Comparison of ENCODE assay signal across 13 mouse cellular contexts in the genomic region with DNA sequence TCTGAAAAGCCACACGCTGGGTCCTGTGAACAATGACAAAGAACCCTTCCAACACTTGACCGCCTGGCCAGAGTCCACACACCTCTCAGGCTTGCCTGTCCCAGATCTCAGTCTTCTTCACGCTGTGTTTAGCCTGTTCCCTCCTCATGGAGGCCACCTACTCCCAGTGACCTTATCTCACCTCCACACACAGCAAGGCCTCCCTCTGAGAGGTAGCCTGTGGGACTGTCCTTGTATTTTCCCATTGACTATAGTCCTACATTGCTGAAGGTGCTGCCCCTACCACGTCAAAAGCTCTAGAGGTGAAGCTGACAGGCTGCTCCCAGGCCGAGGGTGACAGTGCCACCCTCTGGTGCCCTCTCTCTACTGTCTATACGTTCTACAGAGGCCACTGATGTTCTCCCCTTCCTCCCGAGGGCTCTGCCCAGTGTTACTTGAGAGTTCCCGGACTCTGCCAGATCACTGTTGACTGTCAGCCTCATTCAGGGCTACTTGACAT. TPM values are rescaled to one million over a fixed set of nuclear protein-coding genes. Genes with fewer than 3 reads are reported as not detected.
DNase-seq lines count a peak whose midpoint lies in the region; TF ChIP-seq lines count a peak whose summit lies in the region.
"Had no signal": no experiment of that assay in that cellular context is flagged by ENCODE, and none has a peak within 500 bp of the region (broad histone marks: within the 10 kb centered on the region; RNA-seq: fewer than 3 reads in every experiment).

No protein-coding gene starts in this region.

- no peak overlapping the region for H3K4me3 ChIP-seq in midbrain, embryonic 10.5 days
- H3K4me3 ChIP-seq in layer of hippocampus, adult 2 months: no peak overlapping the region
- H3K4me3 ChIP-seq: heart, embryonic 15.5 days; neural tube, embryonic 15.5 days had no signal

- peaks cover 9% of the 10 kb centered on the region; the same call in 1 of the 2 replicates for H3K4me1 ChIP-seq in midbrain, embryonic 10.5 days
- H3K4me1 ChIP-seq: heart, embryonic 15.5 days; neural tube, embryonic 15.5 days had no signal

- 0 out of 2 replicates have a peak, but pooled peaks cover 3% of the 10 kb centered on the region for H3K9me3 ChIP-seq in midbrain, embryonic 10.5 days (replicated peaks)
- H3K9me3 ChIP-seq: heart, embryonic 15.5 days; neural tube, embryonic 15.5 days had no signal

- no peaks in the 10 kb centered on the region for H3K36me3 ChIP-seq in midbrain, embryonic 10.5 days
- H3K36me3 ChIP-seq: heart, embryonic 15.5 days; neural tube, embryonic 15.5 days had no signal

- peak; percentile 37 for DNase-seq in spleen, adult 12 weeks (ENCODE audit: low spot score)
- no peak for DNase-seq in spleen, postnatal 14 days (ENCODE audit: low spot score in 2 of 2)
- peak; percentile 94 for DNase-seq in cerebellum, adult 11-12 months
- peak; percentile 71 for DNase-seq in induced T-regulatory cell, adult 2 months (ENCODE audit: low read depth)
- DNase-seq in spleen, postnatal 4 days (ENCODE audit: low spot score in 2 of 2): peak; percentile 46 to 70
- DNase-seq in midbrain, embryonic 10.5 days (ENCODE audit: low spot score): no peak
- no peak for DNase-seq in layer of hippocampus, adult 9-11 months
- no peak for DNase-seq in layer of hippocampus, adult 2 months (ENCODE audit: low spot score in 2 of 2)
- DNase-seq: lung, postnatal 10 days had no signal

- no peak for TF ChIP-seq CTCF in layer of hippocampus, adult 2 months (conservative IDR thresholded peaks at IDR 0.05)

- H3K27ac ChIP-seq in midbrain, embryonic 10.5 days (replicated peaks): no peak overlapping the region
- H3K27ac ChIP-seq in layer of hippocampus, adult 2 months: no peak overlapping the region
- H3K27ac ChIP-seq: heart, embryonic 15.5 days; neural tube, embryonic 15.5 days had no signal

- peaks cover 7% of the 10 kb centered on the region; the same call in 1 of the 2 replicates for H3K27me3 ChIP-seq in midbrain, embryonic 10.5 days (ENCODE audit: low read depth, poor library complexity, severe bottlenecking)

- WGBS in midbrain, embryonic 10.5 days: 70% methylated on average over 8 of the region's 8 CpGs

RNA-seq across cellular contexts. Expression of gene Cabp2, which starts 0.8 kb away (rescaled TPM):
- not detected in 2 replicates for polyA plus RNA-seq in midbrain, embryonic 10.5 days (2016; fragmentation: Nextera tagmentation; extraction: Ambion mirVana)
- not detected for total RNA-seq in layer of hippocampus, adult 2 months (2021)
- polyA plus RNA-seq: cortical plate, adult 2 months; heart, embryonic 15.5 days; large intestine, adult 2 months; neural tube, embryonic 15.5 days had no signal

RNA-seq across cellular contexts. Expression of gene Cdk2ap2, which starts 16.4 kb away (rescaled TPM):
- polyA plus RNA-seq in midbrain, embryonic 10.5 days (2016; fragmentation: Nextera tagmentation; extraction: Ambion mirVana): 76.2 and 82.5 TPM in 2 replicates
- 10 to 100 TPM; 29.5 to 33.9 TPM for total RNA-seq in layer of hippocampus, adult 2 months (2021)

RNA-seq across cellular contexts. Expression of gene Pitpnm1, which starts 19.2 kb away (rescaled TPM):
- polyA plus RNA-seq in midbrain, embryonic 10.5 days (2016; fragmentation: Nextera tagmentation; extraction: Ambion mirVana): 12.8 and 15.1 TPM in 2 replicates
- total RNA-seq in layer of hippocampus, adult 2 months (2021): 100 to 1,000 TPM; 173 to 180 TPM

RNA-seq across cellular contexts. Expression of gene Gstp3, which starts 21.2 kb away (rescaled TPM):
- 0.23 TPM in 1 of 2 replicates, not detected in the other for polyA plus RNA-seq in midbrain, embryonic 10.5 days (2016; fragmentation: Nextera tagmentation; extraction: Ambion mirVana)
- not detected for total RNA-seq in layer of hippocampus, adult 2 months (2021)
- polyA plus RNA-seq: cortical plate, adult 2 months; neural tube, embryonic 15.5 days had no signal

RNA-seq across cellular contexts. Expression of gene Gstp2, which starts 34.7 kb away (rescaled TPM):
- 1.0 and 2.8 TPM in 2 replicates for polyA plus RNA-seq in midbrain, embryonic 10.5 days (2016; fragmentation: Nextera tagmentation; extraction: Ambion mirVana)
- total RNA-seq in layer of hippocampus, adult 2 months (2021): 10 to 100 TPM; 46.2 to 49.4 TPM

Comparison
In these comparisons a context has a peak if more than half of its experiments do, and no peak if none do; other contexts are left out.
1. DNase-seq: peak in spleen, adult 12 weeks (single experiment), cerebellum, adult 11-12 months (single experiment), induced T-regulatory cell, adult 2 months (single experiment) and spleen, postnatal 4 days (2 of 2); none in spleen, postnatal 14 days (0 of 2), midbrain, embryonic 10.5 days (single experiment), layer of hippocampus, adult 9-11 months (single experiment) and layer of hippocampus, adult 2 months (0 of 2).